Mouse (Mus musculus) frontal cortex, postnatal 14 days (tissue): Measurements from ENCODE around the gene Daxx.
A peak's percentile ranks its signal among the peaks of the same experiment; 100 is the strongest.
"Not testable (repeated sequence)": the region's sequence is repeated elsewhere in the genome, so short reads cannot be mapped to it uniquely, and the experiment has no call there.

ENCODE experiments used
- DNase-seq, 2 experiments: peaks; one replicate each; pipeline ENCODE4 v3.0.0; 2022; ENCODE audit warnings: low spot score in 2 of 2

Daxx gene

GRCm38 (mm10) chr17:33941381-33941780 lies 32.2 kb downstream of the Daxx start:
- DNase-seq = no peak

- no peak for DNase-seq
These were observed 34.2 kb downstream of the Daxx start for GRCm38 (mm10) chr17:33943454-33943853.

GRCm38 (mm10) chr17:33947430-33948089 lies 38.3 kb downstream of the Daxx start:
- no peak for DNase-seq

GRCm38 (mm10) chr17:33948090-33948904 lies 39.1 kb downstream of the Daxx start:
- no peak for DNase-seq

GRCm38 (mm10) chr17:33948905-33949537 lies 39.8 kb downstream of the Daxx start:
- DNase-seq = no peak

- no peak for DNase-seq
These were observed 41.0 kb downstream of the Daxx start for GRCm38 (mm10) chr17:33950131-33950625.

GRCm38 (mm10) chr17:33951021-33951946 lies 42.1 kb downstream of the Daxx start, which contains the start of gene B3galt4:
B3galt4 (minus strand) TSS chr17:33951488.
- DNase-seq = peak; percentile 59 to 72

GRCm38 (mm10) chr17:33952015-33952414 lies 42.8 kb downstream of the Daxx start:
- DNase-seq = not testable (repeated sequence)

- no peak for DNase-seq
These were observed 43.7 kb downstream of the Daxx start for GRCm38 (mm10) chr17:33952879-33953278.

GRCm38 (mm10) chr17:33953310-33953709 lies 44.1 kb downstream of the Daxx start:
- DNase-seq = no peak

GRCm38 (mm10) chr17:33953961-33954565 lies 44.8 kb downstream of the Daxx start:
- no peak for DNase-seq

- DNase-seq = peak in 1 of 2 experiments; percentile 50
These were observed 45.7 kb downstream of the Daxx start for GRCm38 (mm10) chr17:33954646-33955554.

- DNase-seq = peak; percentile 96
These were observed 46.5 kb downstream of the Daxx start, which contains the start of the genes Vps52 and Rps18 for GRCm38 (mm10) chr17:33955555-33956214. Vps52 (plus strand) TSS chr17:33955812. Rps18 (minus strand) TSS chr17:33956001.

GRCm38 (mm10) chr17:33956336-33956735 lies 47.1 kb downstream of the Daxx start:
- DNase-seq = no peak

- no peak for DNase-seq
These were observed 48.3 kb downstream of the Daxx start for GRCm38 (mm10) chr17:33957493-33957892.

- DNase-seq = no peak
These were observed 49.2 kb downstream of the Daxx start for GRCm38 (mm10) chr17:33958451-33958850.

- no peak for DNase-seq
These were observed 49.9 kb downstream of the Daxx start for GRCm38 (mm10) chr17:33959135-33959534.

- DNase-seq = no peak
These were observed 50.7 kb downstream of the Daxx start for GRCm38 (mm10) chr17:33959948-33960347.

- no peak for DNase-seq
These were observed 53.7 kb downstream of the Daxx start for GRCm38 (mm10) chr17:33962876-33963275.
